Comparison of ENCODE assay signal across 31 mouse cellular contexts in genomic region chr11:74051347-74051746, GRCm38 (mm10). TPM values are rescaled to one million over a fixed set of nuclear protein-coding genes. Genes with fewer than 3 reads are reported as not detected.
"Had no signal": no experiment of that assay in that cellular context is flagged by ENCODE, and none has a peak within 500 bp of the region (broad histone marks: within the 10 kb centered on the region; RNA-seq: fewer than 3 reads in every experiment).

No protein-coding gene starts in this region.

- H3K4me3 ChIP-seq: limb, embryonic 13.5 days; liver, embryonic 12.5 days; liver, embryonic 15.5 days; lung, embryonic 15.5 days had no signal

- H3K27ac ChIP-seq: limb, embryonic 13.5 days; liver, embryonic 12.5 days; liver, embryonic 15.5 days; lung, embryonic 15.5 days had no signal

- H3K36me3 ChIP-seq: limb, embryonic 13.5 days; liver, embryonic 12.5 days; liver, embryonic 15.5 days; lung, embryonic 15.5 days had no signal

- H3K27me3 ChIP-seq: limb, embryonic 13.5 days; liver, embryonic 12.5 days; liver, embryonic 15.5 days; lung, embryonic 15.5 days had no signal

- H3K9me3 ChIP-seq: liver, embryonic 12.5 days; liver, embryonic 15.5 days; lung, embryonic 15.5 days had no signal

- DNase-seq: kidney, adult 18-20 months; kidney, postnatal 14 days; left cerebral cortex, postnatal 4 days; liver; lung, adult 18-20 months; lung, postnatal 10 days; lung, postnatal 36 days; midbrain, embryonic 14.5 days; thymus, adult 18-20 months; thymus, postnatal 14 days; thymus, postnatal 4 days had no signal

- H3K4me1 ChIP-seq: limb, embryonic 13.5 days; liver, embryonic 12.5 days; liver, embryonic 15.5 days; lung, embryonic 15.5 days had no signal

- H3K9ac ChIP-seq: limb, embryonic 13.5 days; liver, embryonic 12.5 days; liver, embryonic 15.5 days; lung, embryonic 15.5 days had no signal

- H3K4me2 ChIP-seq: limb, embryonic 13.5 days; liver, embryonic 12.5 days; liver, embryonic 15.5 days; lung, embryonic 15.5 days; midbrain, embryonic 11.5 days had no signal

RNA-seq across cellular contexts. Expression of gene Olfr139, which starts 5.0 kb away (rescaled TPM):
- total RNA-seq: layer of hippocampus, adult 8-10 months; layer of hippocampus, postnatal 10 days; left cerebral cortex, adult 8-10 months; left cerebral cortex, postnatal 14 days; left cerebral cortex, postnatal 4 days; megakaryocyte-erythroid progenitor cell, adult 5-6 weeks; midbrain, postnatal 0 days had no signal
- polyA plus RNA-seq: intestine, embryonic 16.5 days; kidney, embryonic 14.5 days; large intestine, adult 2 months; limb, embryonic 13.5 days; liver, embryonic 12.5 days; liver, embryonic 15.5 days; lung, embryonic 15.5 days; midbrain, embryonic 11.5 days; midbrain, embryonic 14.5 days; midbrain, postnatal 0 days; neural tube, embryonic 11.5 days; neural tube, embryonic 14.5 days; small intestine, adult 2 months; spleen, adult 2 months; stomach, embryonic 16.5 days; testis, adult 2 months had no signal

RNA-seq across cellular contexts. Expression of gene Olfr399, which starts 5.1 kb away (rescaled TPM):
- total RNA-seq: layer of hippocampus, adult 8-10 months; layer of hippocampus, postnatal 10 days; left cerebral cortex, adult 8-10 months; left cerebral cortex, postnatal 14 days; left cerebral cortex, postnatal 4 days; megakaryocyte-erythroid progenitor cell, adult 5-6 weeks; midbrain, postnatal 0 days had no signal
- polyA plus RNA-seq: intestine, embryonic 16.5 days; kidney, embryonic 14.5 days; large intestine, adult 2 months; limb, embryonic 13.5 days; liver, embryonic 12.5 days; liver, embryonic 15.5 days; lung, embryonic 15.5 days; midbrain, embryonic 11.5 days; midbrain, embryonic 14.5 days; midbrain, postnatal 0 days; neural tube, embryonic 11.5 days; neural tube, embryonic 14.5 days; small intestine, adult 2 months; spleen, adult 2 months; stomach, embryonic 16.5 days; testis, adult 2 months had no signal

RNA-seq across cellular contexts. Expression of gene Zfp616, which starts 18.4 kb away (rescaled TPM):
- total RNA-seq: layer of hippocampus, adult 8-10 months; layer of hippocampus, postnatal 10 days; left cerebral cortex, adult 8-10 months; left cerebral cortex, postnatal 14 days; left cerebral cortex, postnatal 4 days; megakaryocyte-erythroid progenitor cell, adult 5-6 weeks; midbrain, postnatal 0 days had no signal
- polyA plus RNA-seq: intestine, embryonic 16.5 days; kidney, embryonic 14.5 days; large intestine, adult 2 months; limb, embryonic 13.5 days; liver, embryonic 12.5 days; liver, embryonic 15.5 days; lung, embryonic 15.5 days; midbrain, embryonic 11.5 days; midbrain, embryonic 14.5 days; midbrain, postnatal 0 days; neural tube, embryonic 11.5 days; neural tube, embryonic 14.5 days; small intestine, adult 2 months; spleen, adult 2 months; stomach, embryonic 16.5 days; testis, adult 2 months had no signal
